Mouse (Mus musculus) regulatory T cell (primary cell): ENCODE data around the gene Nos1.

Experiments used
- in situ Hi-C: fragments of 300-600 bp; cut with MboI, MseI; formaldehyde crosslinking; loops from one replicate; pipeline ENCODE4 v1.15.1; 2025; ENCODE audit warnings: high pct_unique_total_duplicates

Nos1 gene

DNA sequence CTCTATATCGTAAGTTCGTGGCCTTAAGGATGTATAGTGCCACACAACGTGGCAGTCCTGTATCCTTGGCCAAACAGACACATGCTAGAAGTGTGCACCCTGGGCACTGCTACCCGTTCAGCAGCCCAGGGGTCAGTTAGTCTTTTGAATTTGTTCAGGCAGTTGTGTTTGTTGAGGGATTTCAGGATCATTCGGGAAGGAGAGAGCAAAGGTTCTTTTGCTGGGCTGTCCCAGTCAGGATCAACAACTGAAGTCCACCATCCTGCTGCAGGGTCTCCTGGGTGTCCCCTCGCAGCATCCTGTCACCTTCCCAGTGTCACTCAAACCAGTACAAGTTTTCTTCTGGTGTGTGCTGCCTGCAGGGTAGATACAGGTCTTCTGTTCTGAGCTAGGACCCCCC lies 215.7 kb downstream of the Nos1 start:
- in situ Hi-C loops, result no loop called here

DNA sequence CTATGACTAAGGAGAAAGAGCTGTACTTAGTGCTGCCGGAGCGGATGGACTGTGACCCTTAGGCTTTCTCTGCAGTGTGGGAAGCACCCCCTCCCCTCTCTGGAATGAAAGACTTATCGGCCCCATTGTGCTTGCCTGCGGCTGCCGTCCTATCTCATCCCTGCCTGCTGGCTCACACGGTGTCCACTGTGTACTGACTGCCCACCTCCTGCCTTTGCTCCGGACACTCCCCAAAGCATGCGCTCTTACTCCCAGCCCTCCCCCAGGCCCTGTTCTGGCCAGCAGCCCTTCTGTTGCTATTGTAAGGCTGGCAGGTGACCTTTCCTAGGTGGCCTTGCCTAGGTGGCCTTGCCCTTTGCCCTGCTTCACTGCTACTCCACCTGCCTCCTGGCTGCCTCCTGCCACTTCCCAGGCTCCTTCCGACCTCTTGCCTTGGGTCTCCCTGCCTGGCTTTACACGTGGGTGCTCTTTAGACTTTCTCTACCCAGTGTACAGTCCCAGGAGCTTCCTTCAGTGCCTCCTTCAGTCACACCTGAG lies 216.7 kb downstream of the Nos1 start:
- in situ Hi-C loops, result no loop called here

DNA sequence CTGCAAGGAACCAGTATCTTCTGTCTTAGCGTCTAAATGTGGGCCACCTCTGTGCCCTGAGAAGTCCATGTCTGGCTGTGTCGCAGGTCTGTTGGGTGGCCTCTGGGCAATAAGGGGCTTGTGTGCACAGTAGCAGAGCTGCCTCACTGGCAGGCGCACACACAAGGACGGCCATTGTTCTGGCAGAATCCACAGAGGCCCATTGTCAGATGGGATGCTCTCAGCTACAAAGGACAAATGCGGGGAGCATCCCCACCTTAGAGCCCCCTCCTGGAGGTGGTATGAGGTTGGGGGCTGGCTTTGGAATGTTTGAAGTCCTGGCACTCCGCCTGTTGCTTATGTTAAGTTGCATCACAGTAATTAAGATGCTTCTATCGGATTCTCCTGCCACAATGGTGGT lies 218.2 kb downstream of the Nos1 start:
- in situ Hi-C loops, result no loop called here

DNA sequence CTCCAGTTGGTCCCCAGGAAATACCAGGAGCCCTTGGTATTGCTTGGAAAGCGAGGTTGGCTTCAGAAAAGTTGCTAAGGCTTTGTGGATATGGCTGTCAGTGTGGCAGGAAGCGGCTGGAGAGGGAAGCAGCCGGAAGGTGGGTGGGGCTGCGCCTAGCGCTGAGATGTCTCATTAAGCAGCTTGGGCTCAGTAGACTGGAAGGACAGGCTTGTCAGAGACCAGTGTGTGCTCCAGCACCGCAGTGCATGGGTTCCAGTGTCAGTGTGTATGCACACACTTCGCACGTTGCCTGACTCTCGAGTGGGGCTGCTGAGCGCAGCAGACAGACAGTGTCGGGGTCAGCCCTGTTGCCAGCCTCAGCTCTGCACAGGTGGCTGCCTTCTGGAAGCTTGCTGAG lies 218.8 kb downstream of the Nos1 start:
- in situ Hi-C loops, result no loop called here

DNA sequence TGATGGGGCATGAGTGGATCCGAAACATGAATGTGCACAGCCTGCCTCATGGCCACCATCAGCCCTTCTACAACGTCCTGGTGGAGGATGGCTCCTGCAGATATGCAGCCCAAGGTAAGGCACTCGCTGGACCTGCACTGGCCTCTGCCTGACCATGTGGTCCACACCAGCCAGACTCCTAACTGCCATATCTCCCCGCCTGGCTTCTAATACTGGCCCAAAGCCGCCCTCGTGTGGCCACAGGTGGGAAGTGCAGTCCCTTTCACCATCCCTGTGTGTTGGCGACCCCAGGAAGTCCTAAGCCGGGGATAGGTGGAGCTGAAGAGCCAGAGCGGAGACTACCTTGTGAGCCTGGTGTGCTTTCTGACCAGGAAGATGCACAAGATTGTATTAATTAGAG lies 221.2 kb downstream of the Nos1 start:
- in situ Hi-C loops, result loop anchor here (5.0 kb wide), 1 partner anchor 70 kb away; no protein-coding TSS in a partner anchor

DNA sequence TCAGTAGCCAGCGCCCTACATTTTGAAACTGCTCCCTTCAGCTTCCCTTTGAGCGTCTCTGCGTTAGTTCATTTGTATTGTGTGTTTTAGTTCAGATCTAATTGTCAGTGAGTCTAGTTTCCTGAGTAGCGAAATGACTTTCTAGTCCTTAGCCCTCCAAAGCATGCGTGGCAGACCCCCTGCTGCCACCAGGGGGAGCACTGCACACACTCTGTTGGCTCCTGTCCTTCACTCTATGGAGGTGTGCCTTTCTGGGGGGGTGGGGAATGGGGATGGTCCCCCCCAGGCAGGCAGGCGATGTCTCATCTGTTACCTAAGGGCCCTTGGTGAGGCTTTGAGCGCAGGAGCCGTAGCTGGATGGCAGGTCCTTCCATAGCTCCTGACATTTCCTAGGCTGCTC lies 223.8 kb downstream of the Nos1 start:
- in situ Hi-C loops, result loop anchor here (5.0 kb wide), 1 partner anchor 68 kb away; no protein-coding TSS in a partner anchor

DNA sequence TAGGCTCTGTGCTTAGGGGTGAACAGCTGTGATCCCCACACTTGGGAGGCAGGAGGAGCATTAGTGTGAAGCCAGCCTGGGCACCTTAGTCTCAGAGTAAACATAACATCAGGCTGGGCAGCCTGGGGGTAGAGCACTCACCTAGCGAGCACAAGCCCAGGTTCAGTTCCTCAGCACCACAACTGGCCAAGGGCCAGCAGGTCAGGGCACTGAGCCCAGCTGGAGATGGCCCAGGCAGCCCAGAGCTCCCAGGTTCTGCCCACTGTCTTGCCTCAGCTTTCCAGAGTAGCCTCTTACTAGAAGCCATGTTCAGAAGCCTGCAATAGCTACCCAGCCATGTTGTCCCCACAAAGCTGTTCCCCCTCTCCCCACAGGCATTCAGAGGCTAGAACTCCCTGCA lies 224.9 kb downstream of the Nos1 start:
- in situ Hi-C loops, result no loop called here

DNA sequence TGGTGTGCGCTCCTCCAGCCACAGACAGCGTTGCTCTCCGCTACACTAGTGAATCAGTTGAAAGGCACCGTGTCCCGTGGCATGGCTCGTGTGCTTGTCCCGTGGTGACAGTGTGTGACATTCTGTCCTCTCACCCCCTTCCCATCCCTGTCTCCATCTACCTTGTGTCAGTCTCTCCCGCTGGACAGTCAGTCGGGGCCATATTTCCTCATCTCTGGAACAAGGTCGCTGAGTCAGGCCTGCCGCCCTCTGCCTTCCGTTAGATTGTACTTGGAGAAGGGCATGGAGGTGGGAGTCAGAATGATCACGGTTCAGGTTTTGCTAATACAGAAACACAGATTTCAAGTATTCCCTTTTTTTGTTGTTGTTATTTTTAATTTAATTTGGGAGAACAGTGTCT lies 227.5 kb downstream of the Nos1 start:
- in situ Hi-C loops, result no loop called here
